Mouse (Mus musculus) ES-E14 (cell line): ENCODE results near the gene Pou2f2. TPM values are rescaled to one million over a fixed set of nuclear protein-coding genes. Genes with fewer than 3 reads are reported as not detected.

Experiments used
- DNase-seq: peaks from one replicate; pipeline ENCODE4 v3.0.0-alpha.2; 2013; ENCODE audit warnings: low read depth, low spot score
- H3K27ac ChIP-seq: 2 replicates; pipeline ENCODE4 v1.5.1; 2012; ENCODE audit warnings: low read depth, mild to moderate bottlenecking, low read length, moderate library complexity, mixed read lengths; ENCODE audit not compliant: poor library complexity, insufficient read depth, severe bottlenecking
- H3K36me3 ChIP-seq: 2 replicates; pipeline ENCODE4 v1.6.1; 2012; ENCODE audit warnings: mild to moderate bottlenecking, low read length, moderate library complexity, mixed read lengths; ENCODE audit not compliant: control insufficient read depth, poor library complexity, insufficient read depth, severe bottlenecking
- H3K4me1 ChIP-seq, 2 experiments: fragments of 150-350 bp in 1 of 2; sonication (generic) in 1 of 2; 2 replicates each; pipeline ENCODE4 v1.6.1; 2012; ENCODE audit warnings: low read length in 2 of 2, mild to moderate bottlenecking in 1 of 2, mixed read lengths in 1 of 2; ENCODE audit not compliant: control insufficient read depth in 2 of 2, insufficient read depth in 2 of 2, poor library complexity in 1 of 2
- H3K4me3 ChIP-seq, 2 experiments: fragments of 150-350 bp in 1 of 2; sonication (generic) in 1 of 2; 2 replicates each; pipeline ENCODE4 v1.5.1; 2012; ENCODE audit warnings: low read length in 2 of 2, low read depth in 1 of 2, mild to moderate bottlenecking in 1 of 2, mixed read lengths in 1 of 2; ENCODE audit not compliant: insufficient read depth in 1 of 2, poor library complexity in 1 of 2, severe bottlenecking in 1 of 2
- H3K9ac ChIP-seq: 2 replicates; pipeline ENCODE4 v1.6.1; 2012; ENCODE audit warnings: low read depth, mild to moderate bottlenecking, low read length, mixed read lengths; ENCODE audit not compliant: poor library complexity, insufficient read depth, severe bottlenecking
- H3K9me3 ChIP-seq: fragments of 150-350 bp; sonication (generic); 2 replicates; pipeline ENCODE4 v1.6.1; 2012; ENCODE audit warnings: low read depth, mild to moderate bottlenecking, low read length; ENCODE audit not compliant: control insufficient read depth, insufficient read depth
- CHD2 ChIP-seq: IDR thresholded peaks from 2 replicates; pipeline ENCODE4 v1.6.1; 2014; ENCODE audit warnings: mild to moderate bottlenecking, low read depth, low read length, inconsistent platforms
- HCFC1 ChIP-seq: IDR thresholded peaks from 2 replicates; pipeline ENCODE4 v1.6.1; 2012; ENCODE audit warnings: low read length, inconsistent platforms, borderline replicate concordance; ENCODE audit not compliant: insufficient read depth
- MAFK ChIP-seq: IDR thresholded peaks from 2 replicates; pipeline ENCODE4 v1.6.1; 2014; ENCODE audit warnings: mild to moderate bottlenecking, low read depth, low read length, inconsistent platforms; ENCODE audit not compliant: insufficient read depth
- ZC3H11A ChIP-seq: IDR thresholded peaks from 2 replicates; pipeline ENCODE4 v1.6.1; 2012; ENCODE audit warnings: low read depth, mild to moderate bottlenecking, inconsistent platforms, low read length, borderline replicate concordance
- ZNF384 ChIP-seq: IDR thresholded peaks from 2 replicates; pipeline ENCODE4 v1.6.1; 2012; ENCODE audit warnings: low read depth, low read length, inconsistent platforms
- in situ Hi-C, 2 experiments: fragments of 600-800 bp; cut with MboI; formaldehyde crosslinking; loops; one replicate each; pipeline ENCODE4 v1.15.1; 2025; ENCODE audit warnings: low sequenced_read_pairs in 2 of 2, inconsistent platforms in 1 of 2; ENCODE audit not compliant: unreplicated experiment in 2 of 2
- total RNA-seq: library from RNA; depleted of rRNA; stranded (reverse); fragments of 300-350 nt; gene quantifications from 2 replicates; pipeline ENCODE4 v1.2.3, GENCODE M21; 2012

Pou2f2 gene
- total RNA-seq, 1 experiment = 2.4 TPM

- Histone ChIP-seq H3K4me1 (peaks cover 1 to 8% of the 10 kb centered on the region in 2 experiments; a peak in 2 of 4 replicates), H3K9me3 (no peaks in the 10 kb centered on the region), H3K27ac (no peak overlapping the region), H3K36me3 (no peaks in the 10 kb centered on the region), H3K9ac (no peak overlapping the region), H3K4me3 (no peak overlapping the region)
- TF ChIP-seq HCFC1 (no peak), MAFK (no peak), ZNF384 (no peak), ZC3H11A (no peak), CHD2 (no peak)
- in situ Hi-C loops = no loop called here
- no peak for DNase-seq
Observed at GRCm38 (mm10) chr7:25098169-25098568, 81.4 kb downstream of the Pou2f2 start.

GRCm38 (mm10) chr7:25089875-25090274 is 89.7 kb downstream of the Pou2f2 start:
- peaks cover 3 to 30% of the 10 kb centered on the region in 2 experiments; a peak in 3 of 4 replicates for H3K4me1 ChIP-seq
- no peaks in the 10 kb centered on the region for H3K36me3 ChIP-seq
- no peak overlapping the region for H3K9ac ChIP-seq
- no peak for DNase-seq
- H3K9me3 ChIP-seq = no peaks in the 10 kb centered on the region
- H3K27ac ChIP-seq = no peak overlapping the region
- H3K4me3 ChIP-seq = no peak overlapping the region
- TF ChIP-seq ZNF384 (no peak), MAFK (no peak), HCFC1 (no peak), CHD2 (no peak), ZC3H11A (no peak)
- in situ Hi-C loops = no loop called here

- Histone ChIP-seq H3K36me3 (no peaks in the 10 kb centered on the region), H3K9me3 (no peaks in the 10 kb centered on the region), H3K9ac (no peak overlapping the region), H3K4me3 (no peak overlapping the region; a peak in 1 of 4 replicates), H3K27ac (no peak overlapping the region), H3K4me1 (peaks cover 3 to 30% of the 10 kb centered on the region in 2 experiments; a peak in 3 of 4 replicates)
- no peak for DNase-seq
- in situ Hi-C loops = no loop called here
- no peak for TF ChIP-seq ZC3H11A
- no peak for TF ChIP-seq CHD2
- no peak for TF ChIP-seq ZNF384
- no peak for TF ChIP-seq MAFK
- no peak for TF ChIP-seq HCFC1
Observed at GRCm38 (mm10) chr7:25088968-25089367, 90.6 kb downstream of the Pou2f2 start.

- in situ Hi-C loops = no loop called here
- Histone ChIP-seq H3K9ac (no peak overlapping the region), H3K9me3 (no peaks in the 10 kb centered on the region), H3K36me3 (no peaks in the 10 kb centered on the region), H3K4me3 (no peak overlapping the region; a peak in 1 of 4 replicates), H3K4me1 (peaks cover 3 to 29% of the 10 kb centered on the region in 2 experiments; a peak in 3 of 4 replicates), H3K27ac (no peak overlapping the region)
- TF ChIP-seq ZNF384 = no peak
- TF ChIP-seq HCFC1 = no peak
- TF ChIP-seq ZC3H11A = no peak
- no peak for TF ChIP-seq MAFK
- TF ChIP-seq CHD2 = no peak
- DNase-seq = no peak
Observed at GRCm38 (mm10) chr7:25088531-25088930, 91.0 kb downstream of the Pou2f2 start.

- in situ Hi-C loops = no loop called here
- no peak for TF ChIP-seq MAFK
- peak; percentile 75; the same call in 1 of the 2 replicates for TF ChIP-seq ZNF384
- Histone ChIP-seq H3K9me3 (no peaks in the 10 kb centered on the region), H3K4me1 (peaks cover 3 to 23% of the 10 kb centered on the region in 2 experiments; a peak in 3 of 4 replicates), H3K36me3 (peaks cover 2% of the 10 kb centered on the region), H3K4me3 (no peak overlapping the region), H3K9ac (no peak overlapping the region), H3K27ac (no peak overlapping the region)
- DNase-seq = no peak
Observed at GRCm38 (mm10) chr7:25087972-25088371, 91.6 kb downstream of the Pou2f2 start.
